Mouse (Mus musculus): Measurements from ENCODE around the gene Fpgt.

Fpgt gene

GRCm38 (mm10) chr3:155093116-155093956 lies at the start of gene Fpgt, which contains the start of gene Lrriq3:
TSS of gene Fpgt (minus strand) at chr3:155093403.
TSS of gene Lrriq3 (plus strand) at chr3:155093434.
- CTCF ChIA-PET, result interaction anchor here (0.7 kb wide), 1 partner anchor 20 kb away, joined by 8 read pairs; no protein-coding TSS in a partner anchor

GRCm38 (mm10) chr3:155141047-155141446 lies 47.8 kb upstream of the Fpgt start:
- CTCF ChIA-PET, result no interaction called here

GRCm38 (mm10) chr3:155137737-155138136 lies 44.5 kb upstream of the Fpgt start:
- CTCF ChIA-PET, result no interaction called here

GRCm38 (mm10) chr3:155105957-155106356 lies 12.8 kb upstream of the Fpgt start:
- CTCF ChIA-PET, result no interaction called here

GRCm38 (mm10) chr3:155099266-155099665 lies 6.1 kb upstream of the Fpgt start:
- CTCF ChIA-PET, result no interaction called here

- CTCF ChIA-PET, result no interaction called here
Observed at GRCm38 (mm10) chr3:155092081-155092480, 1.1 kb downstream of the Fpgt start.

GRCm38 (mm10) chr3:155077908-155078307 lies 15.3 kb downstream of the Fpgt start:
- CTCF ChIA-PET, result no interaction called here

- CTCF ChIA-PET, result no interaction called here
Observed at GRCm38 (mm10) chr3:155059449-155059822, 33.8 kb downstream of the Fpgt start.

- CTCF ChIA-PET, result no interaction called here
Observed at GRCm38 (mm10) chr3:155058800-155059448, 34.3 kb downstream of the Fpgt start.

- CTCF ChIA-PET, result no interaction called here
Observed at GRCm38 (mm10) chr3:155057566-155057965, 35.6 kb downstream of the Fpgt start.

GRCm38 (mm10) chr3:155056606-155057005 lies 36.6 kb downstream of the Fpgt start:
- CTCF ChIA-PET, result no interaction called here

- CTCF ChIA-PET, result no interaction called here
Observed at GRCm38 (mm10) chr3:155055231-155055916, 37.8 kb downstream of the Fpgt start, which contains the start of gene Tnni3k. TSS of gene Tnni3k (minus strand) at chr3:155055407.

GRCm38 (mm10) chr3:155053189-155053588 lies 40.0 kb downstream of the Fpgt start:
- CTCF ChIA-PET, result no interaction called here

- CTCF ChIA-PET, result no interaction called here
Observed at GRCm38 (mm10) chr3:155052021-155052420, 41.2 kb downstream of the Fpgt start.

GRCm38 (mm10) chr3:155039012-155039836 lies 54.0 kb downstream of the Fpgt start:
- CTCF ChIA-PET, result no interaction called here

All from spleen, embryonic (tissue).